In genomic region chr16:66086499-66086898, GRCm38 (mm10) we compare ENCODE assay signal across 8 mouse cellular contexts.
A peak's percentile ranks its signal among the peaks of the same experiment; 100 is the strongest.
DNase-seq lines count a peak whose midpoint lies in the region; ATAC-seq and TF ChIP-seq lines count a peak whose summit lies in the region.
"Had no signal": no experiment of that assay in that cellular context is flagged by ENCODE, and none has a peak within 500 bp of the region (broad histone marks: within the 10 kb centered on the region; RNA-seq: fewer than 3 reads in every experiment).

No protein-coding gene starts in this region.

- no peak overlapping the region for H3K4me3 ChIP-seq in left cerebral cortex, adult 2 months
- H3K4me3 ChIP-seq: embryonic facial prominence, embryonic 13.5 days had no signal

- TF ChIP-seq CTCF in left cerebral cortex, adult 2 months (IDR thresholded peaks at IDR 0.05) = peak; percentile 65

- intact Hi-C loops in left cerebral cortex, adult 2 months (cut with DNase I) = loop anchor here (5.0 kb wide), 1 partner anchor 369 kb away; no protein-coding TSS in a partner anchor

- peak; percentile 54 for ATAC-seq in megakaryocyte, adult 5-6 weeks (ENCODE audit: poor library complexity, severe bottlenecking)

- no peak for DNase-seq in left cerebral cortex, adult 2 months (ENCODE audit: extremely low spot score in 1 of 2, low spot score in 2 of 2)
- DNase-seq in left cerebral cortex, adult 9 months (ENCODE audit: low spot score in 2 of 2) = no peak
- peak; percentile 17 for DNase-seq in MEL-GATA-1-ER (ENCODE audit: extremely low read depth, low read depth)
- DNase-seq in embryo, embryonic 9.5 days (ENCODE audit: extremely low spot score) = peak; percentile 2
- DNase-seq in cerebellum, postnatal 4 days (ENCODE audit: low spot score in 2 of 2) = no peak
- DNase-seq in frontal cortex, postnatal 36 days (ENCODE audit: low spot score in 2 of 2) = no peak

- H3K27ac ChIP-seq in left cerebral cortex, adult 2 months = no peak overlapping the region
- H3K27ac ChIP-seq: embryonic facial prominence, embryonic 13.5 days had no signal

Comparison
In these comparisons a context has a peak if more than half of its experiments do, and no peak if none do; other contexts are left out.
1. DNase-seq: peak in MEL-GATA-1-ER (single experiment) and embryo, embryonic 9.5 days (single experiment); none in left cerebral cortex, adult 2 months (0 of 2), left cerebral cortex, adult 9 months (0 of 2), cerebellum, postnatal 4 days (0 of 2) and frontal cortex, postnatal 36 days (0 of 2).